Mouse (Mus musculus): ENCODE results near the gene Olfr155. TPM values are rescaled to one million over a fixed set of nuclear protein-coding genes. Genes with fewer than 3 reads are reported as not detected.

Olfr155 gene
- polyA plus RNA-seq, 1 experiment, result not detected

DNA sequence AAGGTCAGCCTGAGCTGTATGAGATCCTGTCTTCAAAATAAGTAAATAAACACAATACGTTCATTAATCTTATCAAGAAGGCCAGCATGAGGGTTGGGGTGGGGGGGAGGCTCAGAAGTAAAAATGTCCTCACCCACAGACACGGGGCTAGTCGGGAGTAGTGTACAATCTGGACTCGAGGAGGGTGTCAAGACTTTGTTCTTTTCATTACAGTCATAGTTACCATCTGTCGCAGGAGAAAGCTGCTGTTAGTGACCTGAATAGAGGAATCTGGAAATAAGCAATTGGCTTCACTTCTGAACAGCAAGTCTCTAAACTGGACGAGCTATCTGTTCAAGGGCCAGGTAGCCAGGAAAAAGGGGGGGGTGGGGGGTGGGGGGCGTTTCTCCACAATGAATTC is 23.1 kb downstream of the Olfr155 start:
- 28% methylated on average over 7 of the region's 7 CpGs for WGBS
- Histone ChIP-seq H3K36me3 (ENCODE audit: control insufficient read depth, insufficient read depth, low read length) (no peaks in the 10 kb centered on the region), H3K27ac (ENCODE audit: insufficient read depth, low read depth, low read length) (no peak overlapping the region), H3K4me3 (ENCODE audit: low read depth, low read length) (no peak overlapping the region), H3K27me3 (ENCODE audit: control insufficient read depth, insufficient read depth, low read length) (peaks cover 13% of the 10 kb centered on the region; the same call in 1 of the 2 replicates), H3K4me1 (ENCODE audit: control insufficient read depth, insufficient read depth, insufficient read length, low read length) (peaks cover 4% of the 10 kb centered on the region)
- TF ChIP-seq CTCF (IDR thresholded peaks at IDR 0.05; ENCODE audit: extremely low read depth, insufficient read length, insufficient replicate concordance, low read depth, low read length) (no peak), POLR2A (IDR thresholded peaks at IDR 0.05; ENCODE audit: low read depth, low read length) (no peak)

- Histone ChIP-seq H3K4me1 (ENCODE audit: control insufficient read depth, insufficient read depth, insufficient read length, low read length) (peaks cover 4% of the 10 kb centered on the region), H3K4me3 (ENCODE audit: low read depth, low read length) (peak within 1 kb of the TSS; percentile 96), H3K27ac (ENCODE audit: insufficient read depth, low read depth, low read length) (no peak within 1 kb of the TSS), H3K27me3 (ENCODE audit: control insufficient read depth, insufficient read depth, low read length) (peaks cover 13% of the 10 kb centered on the region; the same call in 1 of the 2 replicates), H3K36me3 (ENCODE audit: control insufficient read depth, insufficient read depth, low read length) (no peaks in the 10 kb centered on the region)
- under 1% methylated on average over 69 of the region's 73 CpGs for WGBS
- TF ChIP-seq CTCF (IDR thresholded peaks at IDR 0.05; ENCODE audit: extremely low read depth, insufficient read length, insufficient replicate concordance, low read depth, low read length) (no peak), POLR2A (IDR thresholded peaks at IDR 0.05; ENCODE audit: low read depth, low read length) (no peak)
Observed at GRCm38 (mm10) chr4:43875160-43875918, 24.0 kb downstream of the Olfr155 start, which contains the start of gene Reck. TSS of gene Reck (plus strand) at chr4:43875530.

- Histone ChIP-seq H3K4me1 (ENCODE audit: control insufficient read depth, insufficient read depth, insufficient read length, low read length) (peaks cover 4% of the 10 kb centered on the region), H3K27me3 (ENCODE audit: control insufficient read depth, insufficient read depth, low read length) (peaks cover 13% of the 10 kb centered on the region; the same call in 1 of the 2 replicates), H3K36me3 (ENCODE audit: control insufficient read depth, insufficient read depth, low read length) (no peaks in the 10 kb centered on the region), H3K4me3 (ENCODE audit: low read depth, low read length) (peak overlapping the region; percentile 96), H3K27ac (ENCODE audit: insufficient read depth, low read depth, low read length) (no peak overlapping the region)
- 3% methylated on average over 20 of the region's 20 CpGs for WGBS
- no peak for TF ChIP-seq POLR2A (IDR thresholded peaks at IDR 0.05; ENCODE audit: low read depth, low read length)
- TF ChIP-seq CTCF (IDR thresholded peaks at IDR 0.05; ENCODE audit: extremely low read depth, insufficient read length, insufficient replicate concordance, low read depth, low read length), result no peak
Observed at GRCm38 (mm10) chr4:43875919-43876411, 24.6 kb downstream of the Olfr155 start.

GRCm38 (mm10) chr4:43877230-43877629 is 25.9 kb downstream of the Olfr155 start:
- H3K4me3 ChIP-seq (ENCODE audit: low read depth, low read length), result no peak overlapping the region
- TF ChIP-seq CTCF (IDR thresholded peaks at IDR 0.05; ENCODE audit: extremely low read depth, insufficient read length, insufficient replicate concordance, low read depth, low read length) (no peak), POLR2A (IDR thresholded peaks at IDR 0.05; ENCODE audit: low read depth, low read length) (no peak)
- H3K27me3 ChIP-seq (ENCODE audit: control insufficient read depth, insufficient read depth, low read length), result peaks cover 13% of the 10 kb centered on the region; the same call in 1 of the 2 replicates
- H3K4me1 ChIP-seq (ENCODE audit: control insufficient read depth, insufficient read depth, insufficient read length, low read length), result peaks cover 4% of the 10 kb centered on the region
- H3K27ac ChIP-seq (ENCODE audit: insufficient read depth, low read depth, low read length), result no peak overlapping the region
- H3K36me3 ChIP-seq (ENCODE audit: control insufficient read depth, insufficient read depth, low read length), result no peaks in the 10 kb centered on the region
- 98% methylated on average over 1 of the region's 1 CpGs for WGBS

- TF ChIP-seq POLR2A (IDR thresholded peaks at IDR 0.05; ENCODE audit: low read depth, low read length), result no peak
- TF ChIP-seq CTCF (IDR thresholded peaks at IDR 0.05; ENCODE audit: extremely low read depth, insufficient read length, insufficient replicate concordance, low read depth, low read length), result no peak
- Histone ChIP-seq H3K27me3 (ENCODE audit: control insufficient read depth, insufficient read depth, low read length) (peaks cover 13% of the 10 kb centered on the region; the same call in 1 of the 2 replicates), H3K4me3 (ENCODE audit: low read depth, low read length) (no peak overlapping the region), H3K36me3 (ENCODE audit: control insufficient read depth, insufficient read depth, low read length) (no peaks in the 10 kb centered on the region), H3K4me1 (ENCODE audit: control insufficient read depth, insufficient read depth, insufficient read length, low read length) (peaks cover 4% of the 10 kb centered on the region), H3K27ac (ENCODE audit: insufficient read depth, low read depth, low read length) (no peak overlapping the region)
- 48% methylated on average over 5 of the region's 5 CpGs for WGBS
Observed at GRCm38 (mm10) chr4:43878121-43878776, 26.9 kb downstream of the Olfr155 start.

DNA sequence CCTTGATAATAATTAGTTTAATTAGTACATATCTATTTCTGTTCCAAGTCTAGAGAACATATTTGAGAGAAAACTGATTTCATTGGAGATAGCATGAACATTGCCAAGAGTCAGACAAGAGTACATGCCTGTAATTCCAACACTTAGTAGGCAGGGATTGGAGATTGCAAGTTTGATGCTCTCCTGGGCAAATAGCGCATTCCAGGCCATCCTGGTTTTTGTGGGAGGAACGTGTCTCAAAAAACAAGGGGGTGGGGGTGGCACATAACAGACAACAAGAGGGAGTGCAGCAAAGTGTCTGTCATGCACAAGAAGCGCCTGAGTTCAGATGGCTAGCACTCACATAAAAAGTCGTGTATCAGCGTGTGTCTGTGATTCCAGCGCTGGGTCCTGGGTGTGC is 28.2 kb downstream of the Olfr155 start:
- no peak overlapping the region for H3K27ac ChIP-seq (ENCODE audit: insufficient read depth, low read depth, low read length)
- TF ChIP-seq POLR2A (IDR thresholded peaks at IDR 0.05; ENCODE audit: low read depth, low read length) (no peak), CTCF (IDR thresholded peaks at IDR 0.05; ENCODE audit: extremely low read depth, insufficient read length, insufficient replicate concordance, low read depth, low read length) (no peak)
- H3K4me3 ChIP-seq (ENCODE audit: low read depth, low read length), result no peak overlapping the region
- no peaks in the 10 kb centered on the region for H3K36me3 ChIP-seq (ENCODE audit: control insufficient read depth, insufficient read depth, low read length)
- H3K27me3 ChIP-seq (ENCODE audit: control insufficient read depth, insufficient read depth, low read length), result peaks cover 13% of the 10 kb centered on the region; the same call in 1 of the 2 replicates
- WGBS, result 88% methylated on average over 6 of the region's 6 CpGs
- peaks cover 4% of the 10 kb centered on the region for H3K4me1 ChIP-seq (ENCODE audit: control insufficient read depth, insufficient read depth, insufficient read length, low read length)

GRCm38 (mm10) chr4:43884196-43884595 is 32.8 kb downstream of the Olfr155 start:
- H3K4me3 ChIP-seq (ENCODE audit: low read depth, low read length), result no peak overlapping the region
- WGBS, result 54% methylated on average over 4 of the region's 4 CpGs
- no peaks in the 10 kb centered on the region for H3K27me3 ChIP-seq (ENCODE audit: control insufficient read depth, insufficient read depth, low read length)
- H3K4me1 ChIP-seq (ENCODE audit: control insufficient read depth, insufficient read depth, insufficient read length, low read length), result no peaks in the 10 kb centered on the region
- no peaks in the 10 kb centered on the region for H3K36me3 ChIP-seq (ENCODE audit: control insufficient read depth, insufficient read depth, low read length)
- H3K27ac ChIP-seq (ENCODE audit: insufficient read depth, low read depth, low read length), result no peak overlapping the region
- TF ChIP-seq CTCF (IDR thresholded peaks at IDR 0.05; ENCODE audit: extremely low read depth, insufficient read length, insufficient replicate concordance, low read depth, low read length) (no peak), POLR2A (IDR thresholded peaks at IDR 0.05; ENCODE audit: low read depth, low read length) (no peak)

Data from small intestine, adult 2 months (tissue).